Mouse (Mus musculus): ENCODE results near the gene Zfp667. TPM values are rescaled to one million over a fixed set of nuclear protein-coding genes. Genes with fewer than 3 reads are reported as not detected.

Zfp667 gene
- total RNA-seq, 4 experiments from 2014 or later: 10.0 to 15.3 (median 11.3) TPM

DNA sequence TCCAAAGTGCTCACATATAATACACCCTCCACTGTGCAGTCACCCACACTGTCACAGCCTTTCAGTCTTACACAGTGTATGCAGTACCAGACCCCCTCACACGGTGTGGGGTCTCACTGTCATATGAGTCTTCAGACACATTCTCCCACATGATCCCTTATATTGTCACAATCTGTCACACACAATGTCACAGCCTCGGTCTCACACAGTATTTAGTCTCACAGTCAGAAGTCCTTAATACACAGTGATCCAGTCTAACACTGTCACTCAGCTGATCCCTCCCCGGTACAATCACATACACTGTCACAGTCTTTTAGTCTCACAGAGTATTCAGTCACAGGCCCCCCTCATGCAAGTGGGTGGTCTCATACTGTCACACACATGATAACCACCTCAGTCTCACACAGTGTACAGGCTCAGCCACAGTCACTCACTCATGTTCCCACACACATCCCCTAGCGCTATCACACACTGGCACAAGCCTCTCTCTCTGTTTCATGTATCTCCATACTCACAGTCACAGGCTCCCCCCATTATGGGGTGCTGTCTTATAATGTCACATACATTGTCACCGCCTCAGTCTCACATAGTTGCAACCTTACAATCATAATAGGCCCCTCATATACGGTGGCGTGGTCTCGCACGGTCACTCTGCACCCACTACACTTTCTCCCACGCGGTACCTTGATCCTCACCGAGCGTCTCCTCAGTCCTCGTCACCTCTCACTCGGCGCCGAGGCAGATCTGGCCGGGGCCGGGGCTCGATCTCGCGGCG is 44.3 kb downstream of the Zfp667 start:
- no peak for DNase-seq

DNA sequence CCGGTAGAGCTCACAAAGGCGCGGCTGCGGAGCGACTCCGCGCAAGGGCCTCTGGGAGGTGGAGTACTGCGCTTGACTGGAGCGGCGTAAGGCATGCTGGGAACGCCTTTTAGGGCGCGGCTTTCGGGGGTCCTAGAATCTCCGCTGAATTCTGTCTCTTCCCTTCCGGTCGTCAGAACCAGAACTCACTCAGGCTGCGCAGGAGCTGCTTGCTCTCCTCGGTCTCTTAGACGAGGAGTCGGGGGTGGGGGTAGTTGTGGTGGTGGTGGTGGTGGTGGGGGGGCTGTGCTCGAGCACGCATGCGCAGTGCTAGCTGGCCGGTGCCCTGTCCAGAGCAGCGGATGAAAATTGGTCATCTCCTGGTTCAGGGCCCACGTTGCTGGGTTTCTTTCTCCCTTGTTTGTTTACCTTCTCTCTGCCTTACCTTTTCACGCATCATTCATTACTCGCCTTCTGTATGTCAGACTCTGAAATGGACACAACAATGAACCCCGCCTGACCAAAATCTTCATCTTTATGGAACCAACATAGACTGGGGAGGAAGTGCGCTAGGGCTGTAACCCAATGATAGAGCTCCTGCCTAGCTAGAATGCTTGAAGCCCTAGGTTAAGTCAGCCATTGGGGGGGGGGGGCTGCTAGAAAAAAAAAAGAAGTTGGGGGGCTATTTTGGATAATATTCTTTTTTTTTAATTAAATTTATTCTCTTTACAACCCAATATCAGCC is 45.0 kb downstream of the Zfp667 start, which contains the start of gene Zfp583:
Zfp583 (minus strand) TSS at position 53 of the 724 bp plus-strand sequence.
- DNase-seq: peak; percentile 73

DNA sequence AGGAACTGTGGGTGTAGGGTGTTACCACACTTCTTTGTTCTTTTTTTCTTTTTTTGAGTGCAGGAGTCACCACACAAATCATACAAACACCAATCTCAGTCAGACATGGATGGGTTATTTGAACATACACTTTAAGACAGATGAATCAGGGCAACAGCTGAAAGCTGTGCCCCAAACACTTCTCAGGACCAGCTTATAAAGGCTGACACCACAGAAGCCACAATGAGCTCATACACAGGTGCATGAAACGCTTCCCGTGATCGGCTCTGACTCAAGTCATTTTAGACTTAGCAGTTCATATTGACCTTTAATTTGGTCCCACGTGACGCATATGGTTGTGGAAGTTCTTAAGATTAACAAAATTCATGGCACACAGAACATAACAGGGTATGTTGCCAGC is 53.5 kb downstream of the Zfp667 start:
- no peak for DNase-seq

DNA sequence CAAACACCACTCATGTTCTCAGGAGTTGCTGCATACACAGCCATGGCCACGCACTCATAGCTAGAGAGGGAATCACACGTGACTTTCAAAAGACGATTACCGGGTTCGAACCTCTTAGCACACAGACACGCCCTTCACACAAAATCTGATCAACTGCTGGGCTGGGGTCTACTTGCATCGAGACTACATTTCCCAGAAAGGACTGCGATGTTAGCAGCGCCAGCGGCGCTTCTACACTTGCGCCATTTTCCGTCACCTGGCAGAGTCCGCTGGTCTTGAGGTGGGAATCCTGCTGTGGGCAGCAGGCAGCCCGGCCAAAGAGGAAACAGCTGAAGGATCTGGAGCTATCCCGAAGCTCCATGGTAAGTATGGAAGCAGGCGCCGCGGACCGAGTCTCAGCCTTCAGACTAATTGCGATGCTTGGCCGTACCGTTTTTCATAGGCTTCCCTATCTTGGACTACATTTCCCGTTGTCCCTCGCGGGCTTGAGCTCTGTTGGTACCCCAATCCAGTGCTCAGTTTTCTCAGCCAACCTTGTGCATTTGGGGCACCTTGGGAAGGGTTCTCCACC is 57.2 kb downstream of the Zfp667 start, which contains the start of gene Gm3854:
Gm3854 (plus strand) TSS at position 259 of the 571 bp plus-strand sequence.
- DNase-seq: peak; percentile 39

DNA sequence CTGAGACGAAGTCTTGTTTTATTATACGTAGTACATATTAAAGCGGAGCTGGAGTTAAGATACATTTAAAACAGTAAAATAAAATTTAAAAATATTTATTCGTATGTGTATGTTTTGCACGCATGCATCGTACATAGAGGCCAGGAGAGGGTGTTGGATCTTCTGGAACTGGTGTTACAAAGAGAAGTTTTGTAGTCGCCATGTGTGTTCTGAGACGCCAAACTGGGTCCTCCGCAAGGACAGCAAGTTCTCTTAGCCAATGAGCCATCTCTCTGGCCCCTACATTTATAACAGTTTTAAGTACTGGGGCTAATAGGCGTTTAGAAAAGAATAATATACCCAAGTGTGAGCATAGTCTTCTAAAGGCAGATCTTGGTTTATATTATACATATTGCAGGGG is 57.7 kb downstream of the Zfp667 start:
- DNase-seq: no peak

Other genes with a start within 250 kb of the Zfp667 start
- not detected for gene Nlrp4c, start 241.4 kb upstream of the Zfp667 start, total RNA-seq (2022)
- 10 to 100 TPM; 42.8 to 60.3 (median 58.4) TPM for gene Zfp787, start 130.6 kb upstream of the Zfp667 start, total RNA-seq (2022)
- 10 to 100 TPM; 33.7 to 39.7 (median 35.2) TPM for gene Zfp444, start 114.4 kb upstream of the Zfp667 start, total RNA-seq (2022)
- gene Galp, start 89.5 kb upstream of the Zfp667 start, total RNA-seq (2022): not detected
- not detected for gene Zscan5b, start 64.3 kb upstream of the Zfp667 start, total RNA-seq (2022)
- gene Epp13, start 33.9 kb upstream of the Zfp667 start, total RNA-seq (2022): not detected
- gene Zfp583, start 44.7 kb downstream of the Zfp667 start, total RNA-seq (2022): 1 to 10 TPM; 4.1 to 4.7 (median 4.4) TPM
- 1 to 10 TPM; 1.0 to 2.2 (median 1.4) TPM for gene Gm3854, start 57.2 kb downstream of the Zfp667 start, total RNA-seq (2022)
- 1 to 10 TPM; 2.7 to 5.0 (median 3.8) TPM for gene Zfp78, start 76.7 kb downstream of the Zfp667 start, total RNA-seq (2022)
- gene Zfp28, start 96.7 kb downstream of the Zfp667 start, total RNA-seq (2022): 1 to 10 TPM; 4.2 to 9.0 (median 6.5) TPM
- 1 to 10 TPM in 2 of 4 experiments, under 1 TPM in 2; 0.35 to 1.4 (median 0.78) TPM for gene Smim17, start 112.1 kb downstream of the Zfp667 start, total RNA-seq (2022)
- under 1 TPM in 1 of 4 experiments, not detected in 3; 0.05 TPM for gene Gm20715, start 123.7 kb downstream of the Zfp667 start, total RNA-seq (2022)
- gene Olfr1344, start 152.1 kb downstream of the Zfp667 start, total RNA-seq (2022): under 1 TPM in 2 of 4 experiments, not detected in 2; 0.27 to 0.46 TPM
- under 1 TPM in 1 of 4 experiments, not detected in 3; 0.03 TPM for gene Olfr1336, start 169.6 kb downstream of the Zfp667 start, total RNA-seq (2022)
- not detected for gene Olfr1346, start 180.5 kb downstream of the Zfp667 start, total RNA-seq (2022)
- gene Olfr5, start 200.4 kb downstream of the Zfp667 start, total RNA-seq (2022): not detected
- gene Olfr1347, start 213.2 kb downstream of the Zfp667 start, total RNA-seq (2022): not detected
- gene Olfr1348, start 222.2 kb downstream of the Zfp667 start, total RNA-seq (2022): not detected
- not detected for gene Olfr1349, start 236.4 kb downstream of the Zfp667 start, total RNA-seq (2022)

Measured in adrenal gland, adult 8-10 months (tissue).